Mouse (Mus musculus) lung, embryonic 16.5 days (tissue): Measurements from ENCODE around the gene Tbx3. TPM values are rescaled to one million over a fixed set of nuclear protein-coding genes. Genes with fewer than 3 reads are reported as not detected.

ENCODE experiments used
- ATAC-seq: fragments of 200-750 bp; cut with Nextera tagmentation; 2 replicates; pipeline ENCODE4 v1.8.0; 2017; ENCODE audit warnings: low read depth, mild to moderate bottlenecking, moderate library complexity
- H3K27ac ChIP-seq: fragments of 300-500 bp; sonication (generic); 2 replicates; pipeline ENCODE4 v1.5.1; 2014; ENCODE audit warnings: mild to moderate bottlenecking, control low read depth, low read length
- H3K27me3 ChIP-seq: fragments of 300-500 bp; sonication (generic); 2 replicates; pipeline ENCODE4 v1.6.1; 2014; ENCODE audit warnings: low read depth, low read length, mixed read lengths; ENCODE audit not compliant: control insufficient read depth, insufficient read depth
- H3K36me3 ChIP-seq: fragments of 300-500 bp; sonication (generic); 2 replicates; pipeline ENCODE4 v1.6.1; 2014; ENCODE audit warnings: low read length; ENCODE audit not compliant: control insufficient read depth, insufficient read depth
- H3K4me1 ChIP-seq: fragments of 300-500 bp; sonication (generic); replicated peaks from 2 replicates; pipeline ENCODE4 v1.6.1; 2014; ENCODE audit warnings: low read length, mixed read lengths; ENCODE audit not compliant: control insufficient read depth, insufficient read depth
- H3K4me2 ChIP-seq: fragments of 300-500 bp; sonication (generic); 2 replicates; pipeline ENCODE4 v1.6.1; 2014; ENCODE audit warnings: low read depth, low read length, control low read depth
- H3K4me3 ChIP-seq: fragments of 300-500 bp; sonication (generic); 2 replicates; pipeline ENCODE4 v1.5.1; 2014; ENCODE audit warnings: mild to moderate bottlenecking, low read length, control low read depth
- H3K9ac ChIP-seq: fragments of 300-500 bp; sonication (generic); 2 replicates; pipeline ENCODE4 v1.6.1; 2014; ENCODE audit warnings: low read length, control low read depth
- H3K9me3 ChIP-seq: fragments of 300-500 bp; sonication (generic); 2 replicates; pipeline ENCODE4 v1.6.1; 2016; ENCODE audit warnings: low read length; ENCODE audit not compliant: control insufficient read depth
- WGBS: fragments of 180-500 bp; shearing (Covaris S2); extraction: QIAGEN DNeasy Blood & Tissue Kit; methylation state at CpG from one replicate; pipeline ENCODE4 v1.1.7; 2014; 5-methylcytosine and 5-hydroxymethylcytosine counted together
- polyA plus RNA-seq: library from polyadenylated mRNA; unstranded; fragments of >200 nt; fragmentation: Nextera tagmentation; extraction: Ambion mirVana; gene quantifications from 2 replicates; pipeline ENCODE4 v1.2.1, GENCODE M21; 2015

Tbx3 gene
- polyA plus RNA-seq, 1 experiment from 2014 or later: 65.3 TPM

DNA sequence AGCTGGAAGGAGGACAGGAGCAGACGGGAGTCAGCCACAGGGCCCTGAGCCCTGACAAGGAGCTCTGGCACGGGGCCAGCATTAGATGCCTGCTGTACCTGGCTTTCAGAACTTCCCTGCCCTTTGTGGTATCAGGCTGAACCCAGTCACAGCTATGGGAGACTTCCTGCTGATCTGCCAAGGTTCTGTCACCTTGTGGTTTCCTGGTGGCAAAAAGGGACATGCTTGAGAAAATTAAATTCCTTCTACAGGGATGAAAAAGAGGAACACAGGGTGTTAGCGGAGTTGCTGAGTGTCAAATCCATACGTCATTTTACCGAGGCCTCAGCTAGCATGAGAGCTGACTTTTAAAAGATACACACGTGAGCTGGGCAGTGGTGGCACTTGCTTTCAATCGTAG, 62.5 kb downstream of the Tbx3 start:
- no peak for ATAC-seq
- no peak overlapping the region for H3K4me3 ChIP-seq
- no peaks in the 10 kb centered on the region for H3K27me3 ChIP-seq

More for the DNA sequence above, 62.5 kb downstream of the Tbx3 start:
- Histone ChIP-seq H3K36me3 (no peaks in the 10 kb centered on the region), H3K4me1 (no peaks in the 10 kb centered on the region), H3K27ac (no peak overlapping the region), H3K9ac (no peak overlapping the region), H3K4me2 (no peak overlapping the region), H3K9me3 (no peaks in the 10 kb centered on the region)
- WGBS: 36% methylated on average over 7 of the region's 7 CpGs

Other genes starting within 250 kb of the Tbx3 start
- gene Tbx5, start 162.0 kb downstream of the Tbx3 start, polyA plus RNA-seq: 53.0 and 58.7 TPM in 2 replicates